Mouse (Mus musculus) stomach, postnatal 0 days (tissue): ENCODE results near the gene 5430419D17Rik.

ENCODE experiments used
- CTCF ChIP-seq: IDR thresholded peaks from 2 replicates; pipeline ENCODE4 v1.5.1; 2016; ENCODE audit warnings: antibody characterized with exemption, low read depth, mild to moderate bottlenecking, moderate library complexity
- EP300 ChIP-seq: optimal IDR thresholded peaks from 2 replicates; pipeline ENCODE3; 2016; ENCODE audit warnings: antibody characterized with exemption

- TF ChIP-seq CTCF (no peak), EP300 (no peak)
These were observed 41.0 kb upstream of the 5430419D17Rik start for GRCm38 (mm10) chr7:131133181-131133580.
